Mouse (Mus musculus) forebrain, embryonic 15.5 days (tissue): ENCODE measurements around the gene Psmb3. TPM values are rescaled to one million over a fixed set of nuclear protein-coding genes. Genes with fewer than 3 reads are reported as not detected.

ENCODE experiments used
- ATAC-seq: fragments of 200-750 bp; cut with Nextera tagmentation; replicated peaks from 2 replicates; pipeline ENCODE4 v1.8.0; 2017; ENCODE audit warnings: mild to moderate bottlenecking, moderate TSS enrichment, moderate library complexity
- H3K27ac ChIP-seq: fragments of 300-500 bp; sonication (generic); replicated peaks from 2 replicates; pipeline ENCODE4 v1.5.1; 2015; ENCODE audit warnings: mild to moderate bottlenecking, inconsistent platforms
- H3K27me3 ChIP-seq: fragments of 300-500 bp; sonication (generic); 2 replicates; pipeline ENCODE4 v1.6.1; 2015; ENCODE audit warnings: inconsistent platforms
- H3K36me3 ChIP-seq: fragments of 300-500 bp; sonication (generic); 2 replicates; pipeline ENCODE4 v1.6.1; 2015; ENCODE audit warnings: mild to moderate bottlenecking, inconsistent platforms
- H3K4me1 ChIP-seq: fragments of 300-500 bp; sonication (generic); 2 replicates; pipeline ENCODE4 v1.6.1; 2015; ENCODE audit warnings: inconsistent platforms
- H3K4me2 ChIP-seq: fragments of 300-500 bp; sonication (generic); replicated peaks from 2 replicates; pipeline ENCODE4 v1.6.1; 2015; ENCODE audit warnings: mild to moderate bottlenecking, inconsistent platforms
- H3K4me3 ChIP-seq: fragments of 300-500 bp; sonication (generic); 2 replicates; pipeline ENCODE4 v1.5.1; 2015; ENCODE audit warnings: mild to moderate bottlenecking, inconsistent platforms
- H3K9ac ChIP-seq: fragments of 300-500 bp; sonication (generic); replicated peaks from 2 replicates; pipeline ENCODE4 v1.6.1; 2015; ENCODE audit warnings: mild to moderate bottlenecking, inconsistent platforms
- H3K9me3 ChIP-seq: fragments of 300-500 bp; sonication (generic); 2 replicates; pipeline ENCODE4 v1.6.1; 2016; ENCODE audit warnings: inconsistent platforms
- WGBS: fragments of 180-500 bp; shearing (Covaris S2); methylation state at CpG from one replicate; pipeline ENCODE4 v1.1.7; 2015; ENCODE audit warnings: mixed read lengths; 5-methylcytosine and 5-hydroxymethylcytosine counted together
- polyA plus RNA-seq: library from polyadenylated mRNA; unstranded; fragments of >200 nt; fragmentation: Nextera tagmentation; extraction: Ambion mirVana; gene quantifications from 2 replicates; pipeline ENCODE4 v1.2.1, GENCODE M21; 2015

Psmb3 gene
- polyA plus RNA-seq, 1 experiment from 2014 or later: 460 TPM

GRCm38 (mm10) chr11:97714356-97714755, 11.2 kb downstream of the Psmb3 start:
- Histone ChIP-seq H3K4me1 (no peaks in the 10 kb centered on the region), H3K27me3 (no peaks in the 10 kb centered on the region), H3K9me3 (no peaks in the 10 kb centered on the region), H3K27ac (no peak overlapping the region), H3K36me3 (peaks cover 49% of the 10 kb centered on the region), H3K4me3 (no peak overlapping the region), H3K4me2 (no peak overlapping the region), H3K9ac (no peak overlapping the region)
- WGBS: 94% methylated on average over 3 of the region's 3 CpGs
- no peak for ATAC-seq

GRCm38 (mm10) chr11:97714784-97715760, 11.9 kb downstream of the Psmb3 start:
- WGBS: 88% methylated on average over 14 of the region's 14 CpGs
- no peak overlapping the region for H3K4me3 ChIP-seq
- H3K27me3 ChIP-seq: no peaks in the 10 kb centered on the region
- no peaks in the 10 kb centered on the region for H3K4me1 ChIP-seq
- no peak for ATAC-seq
- no peak overlapping the region for H3K9ac ChIP-seq
- H3K4me2 ChIP-seq: no peak overlapping the region
- H3K9me3 ChIP-seq: no peaks in the 10 kb centered on the region
- peaks cover 55% of the 10 kb centered on the region for H3K36me3 ChIP-seq
- H3K27ac ChIP-seq: no peak overlapping the region

- Histone ChIP-seq H3K9me3 (no peaks in the 10 kb centered on the region), H3K4me3 (no peak overlapping the region), H3K4me1 (no peaks in the 10 kb centered on the region), H3K27ac (no peak overlapping the region), H3K27me3 (no peaks in the 10 kb centered on the region), H3K9ac (no peak overlapping the region), H3K36me3 (peaks cover 63% of the 10 kb centered on the region), H3K4me2 (no peak overlapping the region)
- ATAC-seq: no peak
- WGBS: 92% methylated on average over 8 of the region's 8 CpGs
Measured at GRCm38 (mm10) chr11:97716021-97716420, 12.8 kb downstream of the Psmb3 start.

- H3K9me3 ChIP-seq: no peaks in the 10 kb centered on the region
- H3K36me3 ChIP-seq: peaks cover 65% of the 10 kb centered on the region
- 91% methylated on average over 26 of the region's 26 CpGs for WGBS
- ATAC-seq: no peak
- no peaks in the 10 kb centered on the region for H3K27me3 ChIP-seq
- H3K9ac ChIP-seq: no peak overlapping the region
- no peaks in the 10 kb centered on the region for H3K4me1 ChIP-seq
- no peak overlapping the region for H3K27ac ChIP-seq
- H3K4me2 ChIP-seq: no peak overlapping the region
- no peak overlapping the region for H3K4me3 ChIP-seq
Measured at GRCm38 (mm10) chr11:97717369-97718280, 14.4 kb downstream of the Psmb3 start.

- 86% methylated on average over 15 of the region's 15 CpGs for WGBS
- Histone ChIP-seq H3K9me3 (no peaks in the 10 kb centered on the region), H3K36me3 (peaks cover 64% of the 10 kb centered on the region)
Measured at GRCm38 (mm10) chr11:97718281-97718860, 15.2 kb downstream of the Psmb3 start.

DNA sequence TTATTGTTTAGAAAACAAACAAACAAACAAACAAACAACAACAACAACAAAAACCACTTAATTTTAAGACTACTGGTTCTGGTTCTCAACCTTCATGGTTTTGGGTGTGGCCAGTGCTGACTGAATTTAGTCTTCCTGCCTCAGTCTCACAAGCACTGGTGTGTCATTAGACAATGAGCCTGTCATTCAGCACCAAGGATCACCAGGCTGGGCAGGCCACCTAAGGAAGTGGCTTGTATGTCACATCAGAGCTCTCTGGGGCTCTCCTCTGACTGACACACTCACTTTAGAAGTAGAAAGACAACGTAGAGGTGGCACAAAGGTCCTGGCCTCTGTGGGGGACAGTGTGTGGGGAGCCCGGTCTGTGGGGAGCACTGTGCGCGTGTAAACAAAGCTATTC, 15.8 kb downstream of the Psmb3 start:
- no peak overlapping the region for H3K9ac ChIP-seq

More at GRCm38 (mm10) chr11:97718281-97718860, 15.2 kb downstream of the Psmb3 start:
- H3K4me1 ChIP-seq: no peaks in the 10 kb centered on the region
- no peak overlapping the region for H3K27ac ChIP-seq
- no peak overlapping the region for H3K4me2 ChIP-seq
- ATAC-seq: no peak
- H3K27me3 ChIP-seq: no peaks in the 10 kb centered on the region
- H3K9ac ChIP-seq: no peak overlapping the region
- no peak overlapping the region for H3K4me3 ChIP-seq

DNA sequence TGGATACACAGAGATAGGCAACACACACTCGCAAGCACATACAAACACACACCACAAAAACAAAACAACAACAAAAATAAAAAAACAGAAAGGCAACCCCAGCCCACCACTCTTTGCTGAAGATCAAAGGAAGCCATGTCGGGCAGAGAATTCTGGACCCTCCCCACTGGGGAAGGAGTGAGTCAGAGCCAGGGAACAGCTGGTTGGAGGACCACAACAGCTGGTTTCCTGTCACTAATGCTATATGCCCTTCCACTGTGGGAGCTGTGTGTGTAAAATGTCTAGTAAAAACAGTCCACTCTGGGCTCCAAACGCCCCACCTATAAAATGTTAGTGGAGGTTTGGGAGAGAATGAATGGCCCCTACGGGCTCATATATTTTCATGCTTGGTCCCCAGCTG, 18.1 kb downstream of the Psmb3 start:
- no peak overlapping the region for H3K4me3 ChIP-seq
- no peak overlapping the region for H3K4me2 ChIP-seq
- no peaks in the 10 kb centered on the region for H3K9me3 ChIP-seq
- WGBS: 98% methylated on average over 4 of the region's 4 CpGs
- H3K4me1 ChIP-seq: no peaks in the 10 kb centered on the region
- H3K9ac ChIP-seq: no peak overlapping the region
- no peaks in the 10 kb centered on the region for H3K27me3 ChIP-seq
- H3K36me3 ChIP-seq: peaks cover 84% of the 10 kb centered on the region
- H3K27ac ChIP-seq: no peak overlapping the region
- ATAC-seq: no peak

More for the DNA sequence above, 15.8 kb downstream of the Psmb3 start:
- H3K4me2 ChIP-seq: no peak overlapping the region
- no peak overlapping the region for H3K27ac ChIP-seq
- ATAC-seq: no peak
- no peaks in the 10 kb centered on the region for H3K9me3 ChIP-seq
- 91% methylated on average over 4 of the region's 4 CpGs for WGBS
- no peak overlapping the region for H3K4me3 ChIP-seq
- no peaks in the 10 kb centered on the region for H3K4me1 ChIP-seq
- no peaks in the 10 kb centered on the region for H3K27me3 ChIP-seq
- H3K36me3 ChIP-seq: peaks cover 64% of the 10 kb centered on the region

- no peaks in the 10 kb centered on the region for H3K27me3 ChIP-seq
Measured at GRCm38 (mm10) chr11:97723709-97724108, 20.5 kb downstream of the Psmb3 start.

DNA sequence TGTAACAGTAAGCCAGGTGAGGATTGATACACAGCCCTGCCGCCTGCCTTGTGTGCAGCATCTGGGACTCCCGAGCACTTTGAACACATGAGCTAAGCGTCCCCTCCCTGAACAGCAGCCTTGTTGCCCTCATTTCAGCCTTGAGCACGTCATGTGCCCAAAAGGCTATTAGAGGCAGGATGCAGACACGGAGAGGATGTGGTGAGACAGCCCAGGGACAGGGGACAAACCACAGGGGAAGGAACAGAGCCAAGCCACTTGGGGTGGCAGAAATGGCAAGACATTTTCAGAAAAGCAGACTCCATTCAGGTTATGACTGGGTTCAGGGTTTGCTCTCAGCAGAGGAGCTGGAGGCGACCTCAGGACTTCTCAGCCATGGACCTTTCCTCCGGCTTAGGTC, 25.1 kb downstream of the Psmb3 start:
- peaks cover 80% of the 10 kb centered on the region for H3K36me3 ChIP-seq
- H3K27ac ChIP-seq: no peak overlapping the region
- H3K9ac ChIP-seq: no peak overlapping the region
- 84% methylated on average over 7 of the region's 7 CpGs for WGBS
- no peaks in the 10 kb centered on the region for H3K27me3 ChIP-seq
- H3K4me1 ChIP-seq: no peaks in the 10 kb centered on the region
- ATAC-seq: no peak
- H3K4me2 ChIP-seq: no peak overlapping the region
- no peaks in the 10 kb centered on the region for H3K9me3 ChIP-seq
- H3K4me3 ChIP-seq: no peak overlapping the region

More at GRCm38 (mm10) chr11:97723709-97724108, 20.5 kb downstream of the Psmb3 start:
- Histone ChIP-seq H3K4me2 (no peak overlapping the region), H3K27ac (no peak overlapping the region), H3K9ac (no peak overlapping the region), H3K4me1 (no peaks in the 10 kb centered on the region), H3K4me3 (no peak overlapping the region), H3K9me3 (no peaks in the 10 kb centered on the region), H3K36me3 (peaks cover 90% of the 10 kb centered on the region)
- ATAC-seq: no peak
- 84% methylated on average over 7 of the region's 7 CpGs for WGBS

DNA sequence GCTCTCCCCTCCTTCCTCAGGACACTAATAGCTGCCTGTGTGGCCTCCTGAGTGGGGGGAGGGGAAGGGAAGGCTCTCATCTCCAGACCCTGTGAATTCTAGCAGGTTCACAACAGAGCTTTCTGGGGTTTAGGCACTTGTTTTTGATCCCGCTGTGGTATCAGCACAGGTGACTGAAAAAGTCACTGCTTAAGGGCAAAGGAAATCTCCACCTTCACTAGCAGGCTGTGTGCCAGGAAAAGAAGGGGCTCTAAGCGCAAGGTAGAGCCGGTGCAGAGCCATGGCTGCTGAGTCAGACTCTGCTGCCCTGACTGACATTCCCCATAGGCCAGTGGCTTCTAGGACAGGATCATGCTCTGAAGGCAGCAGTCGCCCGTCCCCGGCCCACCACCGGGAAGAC, 25.5 kb downstream of the Psmb3 start:
- no peak overlapping the region for H3K4me3 ChIP-seq
- H3K27me3 ChIP-seq: no peaks in the 10 kb centered on the region
- H3K36me3 ChIP-seq: peaks cover 76% of the 10 kb centered on the region
- no peak for ATAC-seq
- no peaks in the 10 kb centered on the region for H3K4me1 ChIP-seq
- H3K27ac ChIP-seq: no peak overlapping the region
- no peaks in the 10 kb centered on the region for H3K9me3 ChIP-seq
- 91% methylated on average over 7 of the region's 7 CpGs for WGBS
- H3K4me2 ChIP-seq: no peak overlapping the region
- no peak overlapping the region for H3K9ac ChIP-seq

- Histone ChIP-seq H3K27ac (no peak overlapping the region), H3K36me3 (peaks cover 30% of the 10 kb centered on the region; the same call in 1 of the 2 replicates), H3K4me1 (peaks cover 8% of the 10 kb centered on the region), H3K9me3 (no peaks in the 10 kb centered on the region), H3K9ac (no peak overlapping the region), H3K4me2 (no peak overlapping the region), H3K4me3 (no peak overlapping the region), H3K27me3 (no peaks in the 10 kb centered on the region)
- no peak for ATAC-seq
- 39% methylated on average over 10 of the region's 10 CpGs for WGBS
Measured at GRCm38 (mm10) chr11:97733689-97734088, 30.5 kb downstream of the Psmb3 start.
